ENCODE assay signal across 8 mouse cellular contexts in the genomic region with DNA sequence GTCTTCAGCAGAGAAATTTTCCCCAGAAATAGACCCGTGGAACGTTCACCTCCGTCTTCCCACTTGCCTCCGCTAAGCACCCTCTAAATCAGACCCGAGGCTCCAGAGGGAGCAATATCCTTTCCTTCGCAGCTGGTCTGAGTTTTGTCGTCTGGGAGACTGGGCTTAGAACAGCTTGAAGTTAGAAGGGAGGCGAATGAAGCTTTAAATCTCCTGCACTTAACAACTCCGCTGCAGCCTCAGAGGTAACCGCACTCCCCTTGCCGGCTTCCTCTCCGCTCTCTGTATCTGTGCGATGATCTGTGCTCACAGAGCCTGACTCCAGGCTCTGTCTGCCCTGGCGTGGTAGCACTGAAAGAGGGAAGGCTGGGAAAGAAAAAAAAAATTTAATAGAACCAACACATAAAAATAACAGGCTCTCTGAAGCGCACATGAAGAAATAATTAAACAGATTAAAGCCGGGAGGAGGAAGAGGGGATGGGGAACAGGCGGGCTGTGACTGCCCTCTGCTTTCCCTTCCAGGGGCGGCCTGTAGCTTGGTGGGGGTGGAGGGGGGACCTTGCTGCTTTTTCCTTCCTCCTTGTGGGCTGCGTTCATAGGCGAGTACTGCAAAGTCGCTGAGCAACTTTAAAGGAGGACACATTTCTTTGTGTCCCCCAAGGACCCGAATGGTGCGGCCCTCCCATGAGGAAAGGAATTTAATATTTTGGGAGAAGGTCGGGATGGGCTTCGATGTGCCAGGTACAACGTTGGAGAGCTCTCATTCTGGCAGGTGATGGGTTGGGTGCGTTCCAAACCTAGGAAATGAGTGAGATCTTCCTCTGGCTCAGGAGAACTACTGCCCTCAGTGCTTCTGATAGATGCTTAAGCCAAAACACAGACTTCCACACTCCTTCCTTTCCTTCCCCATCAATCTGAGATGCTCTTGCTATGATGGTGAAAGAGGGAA.
DNase-seq lines count a peak whose midpoint lies in the region; ATAC-seq lines count a peak whose summit lies in the region.

No protein-coding gene starts in this region.

- no peak overlapping the region for H3K27ac ChIP-seq in heart, embryonic 12.5 days (ENCODE audit: poor library complexity, severe bottlenecking)

- H3K4me2 ChIP-seq in heart, embryonic 12.5 days, result peak overlapping the region; percentile 76

- peak overlapping the region; percentile 58; the same call in 1 of the 2 replicates for H3K9ac ChIP-seq in heart, embryonic 12.5 days

- ATAC-seq in heart, embryonic 12.5 days (ENCODE audit: insufficient number of reproducible peaks, low FRiP score), result no peak
- peak; percentile 93 to 94 for ATAC-seq in hematopoietic stem cell, adult 5-6 weeks (replicated peaks in 1 of 2; ENCODE audit: insufficient read depth in 1 of 2, low FRiP score in 2 of 2, low TSS enrichment in 1 of 2, low read depth in 1 of 2, poor library complexity in 2 of 2, severe bottlenecking in 2 of 2)

- H3K4me3 ChIP-seq in heart, embryonic 12.5 days, result peak overlapping the region; percentile 38
- peak overlapping the region; percentile 70 for H3K4me3 ChIP-seq in megakaryocyte, embryonic 14.5 days (replicated peaks)

- 6% methylated on average over 27 of the region's 27 CpGs for WGBS in heart, embryonic 12.5 days

- no peak for DNase-seq in heart, postnatal 10 days
- peak; percentile 54 for DNase-seq in cerebellum, adult 9-11 months
- peak; percentile 61 for DNase-seq in thymus, postnatal 4 days
- DNase-seq in adipocyte (ENCODE audit: low spot score), result no peak
- no peak for DNase-seq in spleen, adult 18-20 months

- intact Hi-C loops in heart, postnatal 10 days (cut with DNase I), result no loop called here

- 0 out of 2 replicates have a peak, but pooled peaks cover 2% of the 10 kb centered on the region for H3K9me3 ChIP-seq in heart, embryonic 12.5 days (replicated peaks)
- H3K9me3 ChIP-seq in megakaryocyte, embryonic 14.5 days, result no peaks in the 10 kb centered on the region; the same call in 1 of the 2 replicates

- H3K4me1 ChIP-seq in heart, embryonic 12.5 days (replicated peaks), result peaks cover 7% of the 10 kb centered on the region
- H3K4me1 ChIP-seq in megakaryocyte, embryonic 14.5 days, result peaks cover 21% of the 10 kb centered on the region

- no peaks in the 10 kb centered on the region for H3K36me3 ChIP-seq in heart, embryonic 12.5 days
- no peaks in the 10 kb centered on the region for H3K36me3 ChIP-seq in megakaryocyte, embryonic 14.5 days (replicated peaks; ENCODE audit: low read length)

- peaks cover 29% of the 10 kb centered on the region for H3K27me3 ChIP-seq in heart, embryonic 12.5 days (replicated peaks)
- peaks cover 54% of the 10 kb centered on the region for H3K27me3 ChIP-seq in megakaryocyte, embryonic 14.5 days (replicated peaks)

Comparison
In these comparisons a context has a peak if more than half of its experiments do, and no peak if none do; other contexts are left out.
1. DNase-seq: peak in cerebellum, adult 9-11 months (single experiment) and thymus, postnatal 4 days (single experiment); none in heart, postnatal 10 days (0 of 2), adipocyte (single experiment) and spleen, adult 18-20 months (0 of 2).